Mouse (Mus musculus) left cerebral cortex, adult 8-10 months (tissue): ENCODE results near the gene Ltf. TPM values are rescaled to one million over a fixed set of nuclear protein-coding genes. Genes with fewer than 3 reads are reported as not detected.

Experiments
- DNase-seq, 2 experiments: peaks; one replicate each; pipeline ENCODE4 v3.0.0; 2022; ENCODE audit warnings: low spot score in 2 of 2
- total RNA-seq, 4 experiments: library from RNA; stranded (reverse); gene quantifications; 2 replicates each; pipeline ENCODE4 v1.2.4; 2022

Gene Ltf
- total RNA-seq, 4 experiments from 2014 or later, result not detected

- no peak for DNase-seq
Observed at GRCm38 (mm10) chr9:111086995-111087606, 68.0 kb downstream of the Ltf start.

GRCm38 (mm10) chr9:111087960-111088359 is 68.9 kb downstream of the Ltf start:
- no peak for DNase-seq

DNA sequence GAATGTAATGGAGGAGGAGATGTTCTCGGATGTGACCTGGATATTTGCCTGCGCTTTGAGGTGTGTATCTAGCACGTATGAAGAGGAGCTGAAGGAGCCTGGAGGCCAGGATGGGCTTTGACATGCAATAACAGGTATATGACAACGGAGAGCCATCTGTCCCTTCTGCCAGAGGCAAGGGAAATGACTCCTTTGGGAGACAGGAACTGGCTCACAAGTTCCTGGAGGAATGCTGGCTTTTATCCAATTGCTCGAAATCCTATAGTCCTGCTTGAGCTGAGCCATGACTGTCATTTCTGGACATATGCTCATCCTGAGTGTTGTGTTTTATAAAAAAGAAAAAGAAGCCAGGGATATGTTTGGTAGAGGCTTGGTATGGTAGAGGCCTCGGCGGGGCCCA is 69.8 kb downstream of the Ltf start:
- DNase-seq, result no peak

Other genes starting within 250 kb of the Ltf start
- gene Prss42, start 221.1 kb upstream of the Ltf start, total RNA-seq, result not detected
- gene Prss44, start 205.3 kb upstream of the Ltf start, total RNA-seq, result not detected
- under 1 TPM; 0.14 to 0.35 (median 0.25) TPM for gene Prss43, start 192.6 kb upstream of the Ltf start, total RNA-seq
- under 1 TPM in 3 of 4 experiments, not detected in 1; 0.30 to 0.91 (median 0.91) TPM for gene Prss45, start 184.7 kb upstream of the Ltf start, total RNA-seq
- not detected for gene Prss46, start 174.8 kb upstream of the Ltf start, total RNA-seq
- 1 to 10 TPM in 3 of 4 experiments, under 1 TPM in 1; 0.95 to 2.3 (median 1.9) TPM for gene Prss50, start 161.3 kb upstream of the Ltf start, total RNA-seq
- gene Als2cl, start 139.4 kb upstream of the Ltf start, total RNA-seq, result 10 to 100 TPM in 2 of 4 experiments, 1 to 10 TPM in 2; 8.4 to 13.0 (median 10.4) TPM
- gene Tmie, start 139.2 kb upstream of the Ltf start, total RNA-seq, result 1 to 10 TPM; 3.1 to 6.1 (median 4.1) TPM
- gene Fam240a, start 102.4 kb upstream of the Ltf start, total RNA-seq, result not detected
- under 1 TPM in 2 of 4 experiments, not detected in 2; 0.77 to 0.84 TPM for gene Tdgf1, start 73.1 kb upstream of the Ltf start, total RNA-seq
- 1 to 10 TPM in 3 of 4 experiments, under 1 TPM in 1; 0.70 to 2.1 (median 1.5) TPM for gene Lrrc2, start 67.7 kb upstream of the Ltf start, total RNA-seq
- under 1 TPM in 3 of 4 experiments, not detected in 1; 0.26 to 0.48 (median 0.39) TPM for gene Rtp3, start 28.7 kb upstream of the Ltf start, total RNA-seq
- gene Ccrl2, start 38.2 kb downstream of the Ltf start, total RNA-seq, result 1 to 10 TPM in 1 of 4 experiments, under 1 TPM in 3; 0.51 to 1.5 (median 0.84) TPM
- gene Lrrfip2, start 98.3 kb downstream of the Ltf start, total RNA-seq, result 10 to 100 TPM; 41.1 to 45.3 (median 44.9) TPM